Mouse (Mus musculus): Measurements from ENCODE around the gene Sit1. TPM values are rescaled to one million over a fixed set of nuclear protein-coding genes. Genes with fewer than 3 reads are reported as not detected.
A peak's percentile ranks its signal among the peaks of the same experiment; 100 is the strongest.

The Sit1 gene
- polyA plus RNA-seq, 1 experiment from 2014 or later = not detected

GRCm38 (mm10) chr4:43457124-43457523 lies 26.4 kb downstream of the Sit1 start:
- WGBS = 16% methylated on average over 8 of the region's 8 CpGs

DNA sequence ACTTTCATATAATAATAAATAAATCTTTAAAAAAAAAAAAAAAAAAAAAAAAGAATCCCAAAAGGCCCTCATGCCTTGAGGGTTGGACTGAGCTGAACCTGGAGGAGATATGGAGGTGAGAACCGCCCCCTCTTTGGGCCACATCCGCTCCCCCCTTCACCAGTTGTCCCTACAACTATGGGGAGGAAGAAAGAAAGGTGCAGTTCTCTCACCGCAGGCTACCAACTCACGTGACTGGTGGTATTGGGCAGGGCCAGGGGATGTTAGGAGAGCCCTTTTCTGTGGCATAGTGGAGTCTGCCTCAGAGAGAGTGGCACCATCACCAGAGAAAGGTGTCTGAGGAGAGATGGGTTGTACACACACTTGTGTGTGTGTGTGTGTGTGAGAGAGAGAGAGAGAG lies 27.1 kb downstream of the Sit1 start:
- Histone ChIP-seq H3K27ac (ENCODE audit: low read depth, low read length) (no peak overlapping the region), H3K9me3 (ENCODE audit: control insufficient read depth, low read length) (no peaks in the 10 kb centered on the region), H3K9ac (ENCODE audit: low read depth, low read length) (no peak overlapping the region), H3K36me3 (ENCODE audit: control insufficient read depth, insufficient read depth, low read length) (no peaks in the 10 kb centered on the region), H3K4me1 (ENCODE audit: control insufficient read depth, insufficient read depth, low read depth, low read length) (peaks cover 11% of the 10 kb centered on the region), H3K4me2 (ENCODE audit: low read length) (no peak overlapping the region), H3K4me3 (ENCODE audit: low read length) (no peak overlapping the region), H3K27me3 (replicated peaks; ENCODE audit: control insufficient read depth, insufficient read depth, low read length) (peaks cover 3% of the 10 kb centered on the region; the same call in 1 of the 2 replicates)
- WGBS = 31% methylated on average over 4 of the region's 4 CpGs
- no peak for ATAC-seq

More at GRCm38 (mm10) chr4:43457124-43457523, 26.4 kb downstream of the Sit1 start:
- Histone ChIP-seq H3K36me3 (ENCODE audit: control insufficient read depth, insufficient read depth, low read length) (no peaks in the 10 kb centered on the region), H3K27ac (ENCODE audit: low read depth, low read length) (no peak overlapping the region), H3K27me3 (replicated peaks; ENCODE audit: control insufficient read depth, insufficient read depth, low read length) (peaks cover 3% of the 10 kb centered on the region; the same call in 1 of the 2 replicates), H3K9me3 (ENCODE audit: control insufficient read depth, low read length) (no peaks in the 10 kb centered on the region), H3K9ac (ENCODE audit: low read depth, low read length) (no peak overlapping the region), H3K4me3 (ENCODE audit: low read length) (no peak overlapping the region), H3K4me1 (ENCODE audit: control insufficient read depth, insufficient read depth, low read depth, low read length) (peaks cover 11% of the 10 kb centered on the region), H3K4me2 (ENCODE audit: low read length) (no peak overlapping the region)
- ATAC-seq = no peak

DNA sequence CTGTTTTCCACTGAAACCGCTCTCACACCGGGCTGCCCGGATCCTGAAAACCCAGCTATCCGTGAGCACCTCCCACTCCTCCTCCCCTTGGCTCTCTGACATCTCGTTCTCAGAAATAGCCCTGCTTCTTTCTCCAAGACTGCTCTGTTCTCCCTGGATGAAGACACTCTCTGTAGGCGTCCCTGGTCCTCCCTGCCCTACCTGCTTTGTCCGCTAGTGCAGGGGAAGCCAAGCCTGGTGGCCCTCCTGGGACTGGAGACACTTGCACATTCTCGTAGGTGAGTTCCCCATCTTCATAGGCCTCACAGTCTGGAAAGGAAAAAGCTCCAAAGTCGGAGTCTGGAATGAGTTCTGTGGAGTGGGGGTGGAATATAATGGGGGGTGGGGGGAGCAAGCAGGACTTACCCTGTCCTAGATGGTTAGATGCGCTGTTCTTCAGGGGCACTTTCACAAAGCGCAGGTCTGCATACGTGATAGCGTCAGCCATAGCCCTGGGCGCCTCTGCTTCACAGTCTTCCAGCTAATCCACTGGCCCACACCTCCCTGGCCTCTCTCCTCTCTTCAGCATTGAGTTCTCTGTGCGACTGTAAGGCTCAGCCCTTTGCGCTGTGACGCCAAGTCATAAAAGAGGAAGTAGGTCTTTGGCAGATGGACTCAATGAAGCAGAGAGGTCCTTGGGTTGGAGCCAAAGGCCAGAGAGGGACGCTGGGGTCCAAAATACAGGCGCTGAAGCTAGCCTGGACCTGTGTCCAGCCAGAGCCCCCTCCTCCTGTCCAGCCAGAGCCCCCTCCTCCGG lies 29.3 kb downstream of the Sit1 start, which contains the start of gene Cd72:
Gene Cd72 (minus strand): TSS at position 588 of the 796 bp plus-strand sequence.
- Histone ChIP-seq H3K9ac (ENCODE audit: low read depth, low read length) (peak within 1 kb of the TSS; percentile 7; the same call in 1 of the 2 replicates), H3K27ac (ENCODE audit: low read depth, low read length) (no peak within 1 kb of the TSS), H3K4me2 (ENCODE audit: low read length) (peak within 1 kb of the TSS; percentile 40), H3K9me3 (ENCODE audit: control insufficient read depth, low read length) (no peaks in the 10 kb centered on the region), H3K36me3 (ENCODE audit: control insufficient read depth, insufficient read depth, low read length) (no peaks in the 10 kb centered on the region), H3K27me3 (replicated peaks; ENCODE audit: control insufficient read depth, insufficient read depth, low read length) (peaks cover 3% of the 10 kb centered on the region; the same call in 1 of the 2 replicates), H3K4me1 (ENCODE audit: control insufficient read depth, insufficient read depth, low read depth, low read length) (peaks cover 11% of the 10 kb centered on the region), H3K4me3 (ENCODE audit: low read length) (peak within 1 kb of the TSS; percentile 3)
- 37% methylated on average over 20 of the region's 20 CpGs for WGBS
- 0 out of 2 replicates have a peak, but pooled peaks have one; percentile 22 for ATAC-seq

GRCm38 (mm10) chr4:43453413-43453812 lies 30.1 kb downstream of the Sit1 start:
- H3K4me2 ChIP-seq (ENCODE audit: low read length) = peak overlapping the region; percentile 40
- peaks cover 11% of the 10 kb centered on the region for H3K4me1 ChIP-seq (ENCODE audit: control insufficient read depth, insufficient read depth, low read depth, low read length)
- H3K9me3 ChIP-seq (ENCODE audit: control insufficient read depth, low read length) = no peaks in the 10 kb centered on the region
- no peak for ATAC-seq
- H3K9ac ChIP-seq (ENCODE audit: low read depth, low read length) = peak overlapping the region; percentile 7; the same call in 1 of the 2 replicates
- no peak overlapping the region for H3K27ac ChIP-seq (ENCODE audit: low read depth, low read length)
- peaks cover 3% of the 10 kb centered on the region; the same call in 1 of the 2 replicates for H3K27me3 ChIP-seq (replicated peaks; ENCODE audit: control insufficient read depth, insufficient read depth, low read length)
- WGBS = under 1% methylated on average over 18 of the region's 18 CpGs
- H3K4me3 ChIP-seq (ENCODE audit: low read length) = peak overlapping the region; percentile 3
- no peaks in the 10 kb centered on the region for H3K36me3 ChIP-seq (ENCODE audit: control insufficient read depth, insufficient read depth, low read length)

DNA sequence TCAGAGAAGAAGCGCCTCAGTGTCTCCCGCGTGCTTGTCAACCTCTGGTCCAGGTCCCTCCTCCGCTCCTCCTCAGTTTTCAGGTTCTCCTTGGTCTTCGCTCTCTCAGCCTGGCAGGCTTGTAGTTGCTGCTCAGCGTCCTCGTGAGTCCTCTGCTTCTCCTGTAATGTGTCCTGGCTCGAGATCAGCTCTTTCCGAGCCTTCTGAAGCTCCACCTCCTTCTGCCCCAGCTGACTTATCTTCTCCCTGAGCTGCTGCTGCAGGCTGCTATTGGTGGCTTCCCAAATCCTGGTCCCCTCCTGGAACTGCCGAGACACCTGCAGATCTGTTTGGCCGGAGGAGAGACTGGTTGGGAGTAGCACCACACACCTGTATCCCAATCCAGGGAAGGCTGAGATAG lies 31.2 kb downstream of the Sit1 start:
- H3K27ac ChIP-seq (ENCODE audit: low read depth, low read length) = no peak overlapping the region
- H3K4me3 ChIP-seq (ENCODE audit: low read length) = no peak overlapping the region
- H3K27me3 ChIP-seq (replicated peaks; ENCODE audit: control insufficient read depth, insufficient read depth, low read length) = peaks cover 3% of the 10 kb centered on the region; the same call in 1 of the 2 replicates
- no peak overlapping the region for H3K9ac ChIP-seq (ENCODE audit: low read depth, low read length)
- WGBS = 63% methylated on average over 11 of the region's 11 CpGs
- H3K36me3 ChIP-seq (ENCODE audit: control insufficient read depth, insufficient read depth, low read length) = peaks cover 6% of the 10 kb centered on the region
- ATAC-seq = no peak
- H3K9me3 ChIP-seq (ENCODE audit: control insufficient read depth, low read length) = no peaks in the 10 kb centered on the region
- H3K4me1 ChIP-seq (ENCODE audit: control insufficient read depth, insufficient read depth, low read depth, low read length) = peaks cover 11% of the 10 kb centered on the region
- no peak overlapping the region for H3K4me2 ChIP-seq (ENCODE audit: low read length)

- Histone ChIP-seq H3K36me3 (ENCODE audit: control insufficient read depth, insufficient read depth, low read length) (peaks cover 15% of the 10 kb centered on the region), H3K4me3 (ENCODE audit: low read length) (no peak overlapping the region), H3K9me3 (ENCODE audit: control insufficient read depth, low read length) (no peaks in the 10 kb centered on the region), H3K4me1 (ENCODE audit: control insufficient read depth, insufficient read depth, low read depth, low read length) (peaks cover 17% of the 10 kb centered on the region), H3K27ac (ENCODE audit: low read depth, low read length) (no peak overlapping the region), H3K9ac (ENCODE audit: low read depth, low read length) (no peak overlapping the region), H3K4me2 (ENCODE audit: low read length) (no peak overlapping the region), H3K27me3 (replicated peaks; ENCODE audit: control insufficient read depth, insufficient read depth, low read length) (peaks cover 3% of the 10 kb centered on the region; the same call in 1 of the 2 replicates)
- WGBS = 73% methylated on average over 3 of the region's 3 CpGs
- no peak for ATAC-seq
Observed at GRCm38 (mm10) chr4:43448554-43448953, 35.0 kb downstream of the Sit1 start.

- 78% methylated on average over 13 of the region's 13 CpGs for WGBS
- peaks cover 15% of the 10 kb centered on the region for H3K36me3 ChIP-seq (ENCODE audit: control insufficient read depth, insufficient read depth, low read length)
- no peaks in the 10 kb centered on the region for H3K27me3 ChIP-seq (replicated peaks; ENCODE audit: control insufficient read depth, insufficient read depth, low read length)
- H3K4me3 ChIP-seq (ENCODE audit: low read length) = no peak overlapping the region
- H3K9ac ChIP-seq (ENCODE audit: low read depth, low read length) = no peak overlapping the region
- peaks cover 13% of the 10 kb centered on the region for H3K4me1 ChIP-seq (ENCODE audit: control insufficient read depth, insufficient read depth, low read depth, low read length)
- no peaks in the 10 kb centered on the region for H3K9me3 ChIP-seq (ENCODE audit: control insufficient read depth, low read length)
- no peak overlapping the region for H3K4me2 ChIP-seq (ENCODE audit: low read length)
- ATAC-seq = no peak
- no peak overlapping the region for H3K27ac ChIP-seq (ENCODE audit: low read depth, low read length)
Observed at GRCm38 (mm10) chr4:43447251-43447650, 36.3 kb downstream of the Sit1 start.

DNA sequence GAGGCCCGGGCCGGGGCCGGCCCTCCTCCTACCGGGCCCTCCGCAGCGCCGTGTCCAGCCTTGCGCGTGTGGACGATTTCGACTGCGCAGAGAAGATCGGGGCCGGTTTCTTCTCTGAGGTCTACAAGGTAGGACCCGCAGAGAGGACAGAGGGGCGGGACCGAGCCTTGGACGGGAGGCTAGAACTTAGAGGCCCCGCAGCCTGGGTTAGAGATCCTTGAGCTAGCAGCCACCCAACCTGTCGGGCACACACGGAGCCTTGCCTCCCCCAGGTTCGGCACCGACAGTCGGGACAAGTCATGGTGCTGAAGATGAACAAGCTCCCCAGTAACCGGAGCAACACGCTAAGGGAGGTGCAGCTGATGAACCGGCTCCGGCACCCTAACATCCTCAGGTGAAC lies 40.0 kb downstream of the Sit1 start:
- H3K9ac ChIP-seq (ENCODE audit: low read depth, low read length) = peak overlapping the region; percentile 99
- WGBS = under 1% methylated on average over 28 of the region's 28 CpGs
- H3K36me3 ChIP-seq (ENCODE audit: control insufficient read depth, insufficient read depth, low read length) = peaks cover 15% of the 10 kb centered on the region
- H3K27me3 ChIP-seq (replicated peaks; ENCODE audit: control insufficient read depth, insufficient read depth, low read length) = no peaks in the 10 kb centered on the region
- H3K27ac ChIP-seq (ENCODE audit: low read depth, low read length) = peak overlapping the region; percentile 97
- no peaks in the 10 kb centered on the region for H3K9me3 ChIP-seq (ENCODE audit: control insufficient read depth, low read length)
- ATAC-seq = no peak
- H3K4me3 ChIP-seq (ENCODE audit: low read length) = peak overlapping the region; percentile 96
- H3K4me1 ChIP-seq (ENCODE audit: control insufficient read depth, insufficient read depth, low read depth, low read length) = peaks cover 13% of the 10 kb centered on the region
- peak overlapping the region; percentile 73 for H3K4me2 ChIP-seq (ENCODE audit: low read length)

Measured in hindbrain, embryonic 16.5 days (tissue).